20 mouse cellular contexts compared by ENCODE assay signal in genomic region chr8:116192096-116192495, GRCm38 (mm10).
DNase-seq lines count a peak whose midpoint lies in the region; ATAC-seq lines count a peak whose summit lies in the region.
"Had no signal": no experiment of that assay in that cellular context is flagged by ENCODE, and none has a peak within 500 bp of the region (broad histone marks: within the 10 kb centered on the region; RNA-seq: fewer than 3 reads in every experiment).

No protein-coding gene starts in this region.

- no peak overlapping the region for H3K27ac ChIP-seq in kidney, embryonic 16.5 days (ENCODE audit: low read length)
- H3K27ac ChIP-seq: embryonic facial prominence, embryonic 12.5 days; forebrain, embryonic 12.5 days; hindbrain, embryonic 10.5 days; hindbrain, embryonic 14.5 days had no signal

- no peaks in the 10 kb centered on the region for H3K27me3 ChIP-seq in kidney, embryonic 16.5 days (ENCODE audit: insufficient read depth, low read length)
- H3K27me3 ChIP-seq: embryonic facial prominence, embryonic 12.5 days; forebrain, embryonic 12.5 days; heart, embryonic 12.5 days had no signal

- WGBS in kidney, embryonic 16.5 days, result 18% methylated on average over 3 of the region's 3 CpGs

- H3K9ac ChIP-seq in kidney, embryonic 16.5 days (replicated peaks; ENCODE audit: low read length), result no peak overlapping the region
- H3K9ac ChIP-seq: embryonic facial prominence, embryonic 12.5 days; forebrain, embryonic 12.5 days; forebrain, postnatal 0 days; heart, embryonic 12.5 days; hindbrain, embryonic 14.5 days had no signal

- H3K4me1 ChIP-seq in kidney, embryonic 16.5 days (ENCODE audit: insufficient read depth, low read length), result peaks cover 12% of the 10 kb centered on the region
- H3K4me1 ChIP-seq: embryonic facial prominence, embryonic 12.5 days; heart, embryonic 12.5 days had no signal

- H3K4me2 ChIP-seq in kidney, embryonic 16.5 days (replicated peaks; ENCODE audit: low read depth, low read length), result no peak overlapping the region
- H3K4me2 ChIP-seq: embryonic facial prominence, embryonic 12.5 days; forebrain, embryonic 12.5 days; heart, embryonic 12.5 days; hindbrain, embryonic 14.5 days had no signal

- no peaks in the 10 kb centered on the region for H3K9me3 ChIP-seq in kidney, embryonic 16.5 days (ENCODE audit: low read length)
- H3K9me3 ChIP-seq: embryonic facial prominence, embryonic 12.5 days; forebrain, embryonic 12.5 days; heart, embryonic 12.5 days; hindbrain, embryonic 10.5 days had no signal

- ATAC-seq in kidney, embryonic 16.5 days (ENCODE audit: low FRiP score, low TSS enrichment), result no peak
- ATAC-seq: CD4-positive, CD25-positive, alpha-beta regulatory T cell, adult 4 months; forebrain, postnatal 0 days had no signal

- H3K36me3 ChIP-seq in kidney, embryonic 16.5 days (ENCODE audit: insufficient read depth, low read length), result no peaks in the 10 kb centered on the region
- H3K36me3 ChIP-seq: embryonic facial prominence, embryonic 12.5 days; forebrain, embryonic 12.5 days; G1E; heart, embryonic 12.5 days; hindbrain, embryonic 10.5 days had no signal

- no peak overlapping the region for H3K4me3 ChIP-seq in kidney, embryonic 16.5 days (ENCODE audit: low read length)
- H3K4me3 ChIP-seq: embryonic facial prominence, embryonic 12.5 days; forebrain, embryonic 12.5 days; heart, embryonic 12.5 days; hindbrain, embryonic 10.5 days had no signal

- DNase-seq in adrenal gland, adult 2 months, result peak; percentile 8
- no peak for DNase-seq in adrenal gland, adult 8-10 months
- DNase-seq in kidney, adult 18-20 months, result peak; percentile 22
- DNase-seq in kidney, postnatal 10 days, result peak; percentile 56
- no peak for DNase-seq in cerebellum, adult 11-12 months
- DNase-seq in ovary, postnatal 36 days (ENCODE audit: low spot score), result no peak
- DNase-seq: B cell, adult 2 months; cerebellum, adult 11 months; cerebellum, adult 9-10 months; cerebellum, postnatal 25 days; forebrain, postnatal 0 days; gastrocnemius, postnatal 14 days had no signal

Comparison
In these comparisons a context has a peak if more than half of its experiments do, and no peak if none do; other contexts are left out.
1. DNase-seq: peak in adrenal gland, adult 2 months (single experiment), kidney, adult 18-20 months (single experiment) and kidney, postnatal 10 days (single experiment); none in adrenal gland, adult 8-10 months (single experiment), cerebellum, adult 11-12 months (single experiment) and ovary, postnatal 36 days (single experiment).